Mouse (Mus musculus): ENCODE data around the gene B3galnt1.

DNA sequence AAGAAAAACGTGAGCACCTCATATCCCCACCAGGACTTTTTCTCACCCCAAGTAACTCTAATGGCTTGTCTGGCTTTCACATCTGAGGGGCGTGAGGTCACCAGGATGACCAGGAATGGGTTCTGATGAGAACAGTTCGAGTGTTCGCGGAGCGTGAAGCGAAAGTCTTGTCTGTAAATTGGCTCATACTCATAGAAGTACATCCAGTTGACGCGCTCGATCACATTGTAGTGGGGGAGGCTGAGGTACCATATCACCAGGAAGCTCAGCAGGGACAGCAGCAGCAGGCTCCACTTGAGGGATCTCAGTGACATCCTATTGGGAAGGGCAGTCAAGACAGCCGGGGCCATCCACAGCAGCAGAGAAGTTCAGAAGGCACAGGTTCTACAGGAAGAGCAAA lies 23.2 kb downstream of the B3galnt1 start:
- TF ChIP-seq POLR2A (IDR thresholded peaks at IDR 0.05; ENCODE audit: low read depth, low read length) (no peak), MAX (IDR thresholded peaks at IDR 0.05; ENCODE audit: low read length) (no peak), CTCF (conservative IDR thresholded peaks at IDR 0.05 in 1 of 2, IDR thresholded peaks at IDR 0.05 in 1 of 2; ENCODE audit: low read depth in 2 of 2, low read length in 2 of 2) (no peak), USF1 (IDR thresholded peaks at IDR 0.05; ENCODE audit: low read depth, low read length) (no peak), KAT2A (IDR thresholded peaks at IDR 0.05; ENCODE audit: insufficient replicate concordance, low read length) (no peak), SIN3A (IDR thresholded peaks at IDR 0.05; ENCODE audit: low read length) (no peak), E2F4 (IDR thresholded peaks at IDR 0.05; ENCODE audit: insufficient replicate concordance, low read depth, low read length) (no peak), SMC3 (IDR thresholded peaks at IDR 0.05; ENCODE audit: low read depth, low read length) (no peak), CHD2 (IDR thresholded peaks at IDR 0.05; ENCODE audit: low read length) (no peak), POLR2AphosphoS2 (IDR thresholded peaks at IDR 0.05; ENCODE audit: low read depth, low read length) (no peak), NELFE (IDR thresholded peaks at IDR 0.05; ENCODE audit: low read depth, low read length) (no peak)
